Mouse (Mus musculus): ENCODE results near the gene Tex26. TPM values are rescaled to one million over a fixed set of nuclear protein-coding genes. Genes with fewer than 3 reads are reported as not detected.

Tex26 gene
- polyA plus RNA-seq, 1 experiment from 2014 or later: not detected

DNA sequence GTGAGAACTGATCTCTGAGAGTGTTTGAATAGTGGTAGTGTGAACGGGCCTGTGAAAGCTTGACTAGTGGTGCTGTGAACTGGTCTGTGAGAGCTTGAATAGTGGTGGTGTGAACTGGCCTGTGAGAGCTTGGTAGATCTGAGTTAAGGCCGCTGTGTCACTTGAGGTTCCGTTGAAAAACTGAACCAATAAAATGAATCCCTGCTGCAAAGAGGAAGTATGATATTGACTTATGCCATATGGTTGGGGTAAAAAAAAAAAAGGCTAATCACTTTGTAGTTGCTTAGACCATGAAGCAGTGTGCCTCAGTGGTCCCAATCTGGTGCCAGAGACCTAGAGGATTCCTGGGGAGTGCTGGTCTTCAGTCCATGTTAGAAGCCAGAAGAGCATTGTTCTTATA is 30.0 kb upstream of the Tex26 start:
- no peak for ATAC-seq (ENCODE audit: low read depth)
- WGBS (ENCODE audit: insufficient replicate concordance): 48% methylated on average over 3 of the region's 3 CpGs
- H3K9ac ChIP-seq (ENCODE audit: low read depth, low read length): no peak overlapping the region
- no peak overlapping the region for H3K27ac ChIP-seq (ENCODE audit: low read length)
- H3K4me2 ChIP-seq (ENCODE audit: low read depth, low read length): no peak overlapping the region
- no peak overlapping the region for H3K4me3 ChIP-seq (ENCODE audit: low read depth, low read length)
- H3K4me1 ChIP-seq (ENCODE audit: control insufficient read depth, low read depth, low read length): no peaks in the 10 kb centered on the region
- peaks cover 12% of the 10 kb centered on the region for H3K27me3 ChIP-seq (ENCODE audit: control insufficient read depth, insufficient read depth, low read depth, low read length)
- no peaks in the 10 kb centered on the region for H3K36me3 ChIP-seq (ENCODE audit: control insufficient read depth, insufficient read depth)
- no peaks in the 10 kb centered on the region for H3K9me3 ChIP-seq (replicated peaks; ENCODE audit: control insufficient read depth, low read length)

DNA sequence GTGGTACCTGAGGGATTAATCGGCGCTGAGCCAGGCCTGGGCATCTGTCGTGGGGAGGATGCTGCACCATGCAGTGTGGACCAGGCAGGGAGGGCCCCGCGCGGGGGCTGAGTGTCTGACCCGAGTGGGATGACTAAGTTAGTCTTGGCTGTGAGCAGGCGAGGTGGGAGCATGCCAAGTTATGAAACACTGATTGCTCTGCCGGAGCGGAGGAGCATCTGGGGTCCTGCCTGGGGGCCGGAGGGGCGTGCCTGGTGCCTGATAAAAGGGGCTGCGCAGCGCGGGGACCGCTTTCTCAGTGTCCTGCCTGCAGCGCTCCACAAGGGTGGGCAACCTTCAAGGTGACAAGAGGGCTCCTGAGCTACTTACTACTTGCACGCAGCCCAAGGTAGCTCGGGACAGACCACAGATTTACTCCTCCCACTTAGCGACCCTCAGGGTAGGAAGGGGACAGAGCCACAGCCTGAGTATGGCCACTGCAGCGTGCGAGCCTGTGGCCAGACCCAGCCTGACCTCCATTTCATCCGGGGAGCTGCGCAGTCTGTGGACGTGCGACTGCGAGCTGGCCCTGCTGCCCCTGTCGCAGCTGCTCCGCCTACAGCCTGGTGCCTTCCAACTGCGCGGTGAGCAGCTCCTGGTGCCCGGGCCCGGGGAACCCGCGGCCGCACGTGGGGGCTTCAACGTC is 27.8 kb upstream of the Tex26 start, which contains the start of gene Medag:
Medag (plus strand) TSS at position 241 of the 685 bp plus-strand sequence.
- WGBS (ENCODE audit: insufficient replicate concordance): 10% methylated on average over 38 of the region's 38 CpGs
- Histone ChIP-seq H3K4me1 (ENCODE audit: control insufficient read depth, low read depth, low read length) (no peaks in the 10 kb centered on the region), H3K27me3 (ENCODE audit: control insufficient read depth, insufficient read depth, low read depth, low read length) (peaks cover 12% of the 10 kb centered on the region), H3K4me3 (ENCODE audit: low read depth, low read length) (no peak within 1 kb of the TSS), H3K9ac (ENCODE audit: low read depth, low read length) (no peak within 1 kb of the TSS), H3K4me2 (ENCODE audit: low read depth, low read length) (peak within 1 kb of the TSS; percentile 32), H3K27ac (ENCODE audit: low read length) (no peak within 1 kb of the TSS), H3K9me3 (replicated peaks; ENCODE audit: control insufficient read depth, low read length) (no peaks in the 10 kb centered on the region), H3K36me3 (ENCODE audit: control insufficient read depth, insufficient read depth) (no peaks in the 10 kb centered on the region)
- ATAC-seq (ENCODE audit: low read depth): peak; percentile 27; the same call in 1 of the 2 replicates

DNA sequence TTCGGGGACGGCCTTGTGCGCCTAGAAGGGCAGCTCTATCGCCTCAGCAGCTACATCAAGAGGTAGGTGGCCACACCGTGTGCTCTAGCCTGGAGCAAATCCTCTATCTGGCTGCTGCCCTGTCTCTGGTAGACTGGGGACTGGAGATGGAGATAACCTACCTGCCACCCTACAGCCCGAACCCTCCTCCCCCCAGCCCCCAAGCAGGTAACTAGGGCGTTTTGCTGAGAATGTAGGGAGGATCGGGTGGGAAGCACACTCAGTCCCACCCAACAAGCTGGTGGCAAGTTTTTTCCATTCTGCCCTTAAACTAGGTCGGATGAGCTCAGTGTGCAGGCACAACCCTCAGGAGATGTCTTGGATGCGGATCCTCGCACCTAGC is 27.3 kb upstream of the Tex26 start:
- Histone ChIP-seq H3K36me3 (ENCODE audit: control insufficient read depth, insufficient read depth) (no peaks in the 10 kb centered on the region), H3K27ac (ENCODE audit: low read length) (no peak overlapping the region), H3K4me3 (ENCODE audit: low read depth, low read length) (no peak overlapping the region), H3K4me2 (ENCODE audit: low read depth, low read length) (peak overlapping the region; percentile 32), H3K9ac (ENCODE audit: low read depth, low read length) (no peak overlapping the region), H3K4me1 (ENCODE audit: control insufficient read depth, low read depth, low read length) (no peaks in the 10 kb centered on the region), H3K9me3 (replicated peaks; ENCODE audit: control insufficient read depth, low read length) (no peaks in the 10 kb centered on the region), H3K27me3 (ENCODE audit: control insufficient read depth, insufficient read depth, low read depth, low read length) (peaks cover 12% of the 10 kb centered on the region)
- ATAC-seq (ENCODE audit: low read depth): no peak
- WGBS (ENCODE audit: insufficient replicate concordance): 24% methylated on average over 11 of the region's 11 CpGs

DNA sequence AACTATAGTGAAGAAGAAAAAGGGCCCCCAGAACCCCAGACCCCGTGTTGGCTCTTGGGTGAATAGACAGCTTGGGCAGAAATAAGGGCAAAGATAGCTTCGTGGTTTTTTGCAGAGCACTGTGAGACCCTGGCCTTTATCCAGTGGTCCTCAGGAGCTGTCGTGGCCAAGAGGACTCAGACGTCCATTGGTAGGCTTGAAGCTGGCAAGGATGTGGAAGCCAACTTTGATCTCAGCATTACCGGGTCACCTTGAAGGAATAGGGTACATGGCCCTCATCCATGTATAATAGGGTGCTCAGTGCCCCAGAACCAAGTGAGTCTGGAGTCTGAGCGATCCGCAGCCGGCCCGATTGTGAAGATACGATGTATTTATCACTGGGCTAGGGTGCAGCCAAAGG is 26.8 kb upstream of the Tex26 start:
- H3K27ac ChIP-seq (ENCODE audit: low read length): no peak overlapping the region
- 64% methylated on average over 10 of the region's 10 CpGs for WGBS (ENCODE audit: insufficient replicate concordance)
- no peaks in the 10 kb centered on the region for H3K36me3 ChIP-seq (ENCODE audit: control insufficient read depth, insufficient read depth)
- ATAC-seq (ENCODE audit: low read depth): no peak
- peaks cover 12% of the 10 kb centered on the region for H3K27me3 ChIP-seq (ENCODE audit: control insufficient read depth, insufficient read depth, low read depth, low read length)
- H3K9ac ChIP-seq (ENCODE audit: low read depth, low read length): no peak overlapping the region
- no peaks in the 10 kb centered on the region for H3K9me3 ChIP-seq (replicated peaks; ENCODE audit: control insufficient read depth, low read length)
- no peak overlapping the region for H3K4me2 ChIP-seq (ENCODE audit: low read depth, low read length)
- no peaks in the 10 kb centered on the region for H3K4me1 ChIP-seq (ENCODE audit: control insufficient read depth, low read depth, low read length)
- no peak overlapping the region for H3K4me3 ChIP-seq (ENCODE audit: low read depth, low read length)

GRCm38 (mm10) chr5:149414369-149415167 is 24.9 kb upstream of the Tex26 start:
- Histone ChIP-seq H3K9me3 (replicated peaks; ENCODE audit: control insufficient read depth, low read length) (no peaks in the 10 kb centered on the region), H3K36me3 (ENCODE audit: control insufficient read depth, insufficient read depth) (no peaks in the 10 kb centered on the region), H3K27ac (ENCODE audit: low read length) (no peak overlapping the region), H3K4me3 (ENCODE audit: low read depth, low read length) (no peak overlapping the region), H3K27me3 (ENCODE audit: control insufficient read depth, insufficient read depth, low read depth, low read length) (peaks cover 12% of the 10 kb centered on the region), H3K4me2 (ENCODE audit: low read depth, low read length) (no peak overlapping the region), H3K4me1 (ENCODE audit: control insufficient read depth, low read depth, low read length) (no peaks in the 10 kb centered on the region), H3K9ac (ENCODE audit: low read depth, low read length) (no peak overlapping the region)
- WGBS (ENCODE audit: insufficient replicate concordance): 41% methylated on average over 9 of the region's 9 CpGs
- no peak for ATAC-seq (ENCODE audit: low read depth)

- ATAC-seq (ENCODE audit: low read depth): no peak
- peaks cover 4% of the 10 kb centered on the region for H3K27me3 ChIP-seq (ENCODE audit: control insufficient read depth, insufficient read depth, low read depth, low read length)
- no peaks in the 10 kb centered on the region for H3K36me3 ChIP-seq (ENCODE audit: control insufficient read depth, insufficient read depth)
- H3K4me3 ChIP-seq (ENCODE audit: low read depth, low read length): no peak overlapping the region
- H3K9me3 ChIP-seq (replicated peaks; ENCODE audit: control insufficient read depth, low read length): no peaks in the 10 kb centered on the region
- 77% methylated on average over 4 of the region's 4 CpGs for WGBS (ENCODE audit: insufficient replicate concordance)
- no peaks in the 10 kb centered on the region for H3K4me1 ChIP-seq (ENCODE audit: control insufficient read depth, low read depth, low read length)
- H3K4me2 ChIP-seq (ENCODE audit: low read depth, low read length): no peak overlapping the region
- H3K9ac ChIP-seq (ENCODE audit: low read depth, low read length): no peak overlapping the region
- no peak overlapping the region for H3K27ac ChIP-seq (ENCODE audit: low read length)
Observed at GRCm38 (mm10) chr5:149417381-149417780, 22.1 kb upstream of the Tex26 start.

DNA sequence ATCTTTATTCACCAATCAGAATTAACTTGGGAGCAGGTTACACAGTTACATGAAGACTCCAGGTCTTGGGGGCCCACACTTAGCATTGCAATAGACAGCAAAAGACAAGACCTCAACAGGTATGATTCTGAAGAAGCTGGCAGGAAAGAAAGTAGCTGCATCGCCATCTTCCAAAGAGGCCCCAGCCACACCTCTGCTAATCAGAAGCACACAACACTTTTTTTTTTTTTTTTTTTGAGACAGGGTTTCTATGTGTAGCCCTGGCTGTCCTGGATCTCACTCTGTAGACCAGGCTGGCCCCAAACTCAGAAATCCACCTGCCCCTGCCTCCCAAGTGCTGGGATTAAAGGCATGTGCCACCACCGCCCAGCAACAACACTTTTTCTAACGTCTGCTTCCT is 12.9 kb upstream of the Tex26 start:
- Histone ChIP-seq H3K9me3 (replicated peaks; ENCODE audit: control insufficient read depth, low read length) (no peaks in the 10 kb centered on the region), H3K27me3 (ENCODE audit: control insufficient read depth, insufficient read depth, low read depth, low read length) (no peaks in the 10 kb centered on the region; the same call in 1 of the 2 replicates), H3K4me2 (ENCODE audit: low read depth, low read length) (no peak overlapping the region), H3K4me3 (ENCODE audit: low read depth, low read length) (no peak overlapping the region), H3K9ac (ENCODE audit: low read depth, low read length) (no peak overlapping the region), H3K27ac (ENCODE audit: low read length) (no peak overlapping the region), H3K36me3 (ENCODE audit: control insufficient read depth, insufficient read depth) (no peaks in the 10 kb centered on the region), H3K4me1 (ENCODE audit: control insufficient read depth, low read depth, low read length) (peaks cover 12% of the 10 kb centered on the region)
- no peak for ATAC-seq (ENCODE audit: low read depth)
- 46% methylated on average over 3 of the region's 3 CpGs for WGBS (ENCODE audit: insufficient replicate concordance)

GRCm38 (mm10) chr5:149427277-149428060 is 12.0 kb upstream of the Tex26 start:
- Histone ChIP-seq H3K4me1 (ENCODE audit: control insufficient read depth, low read depth, low read length) (peaks cover 12% of the 10 kb centered on the region), H3K27ac (ENCODE audit: low read length) (no peak overlapping the region), H3K4me2 (ENCODE audit: low read depth, low read length) (no peak overlapping the region), H3K9me3 (replicated peaks; ENCODE audit: control insufficient read depth, low read length) (no peaks in the 10 kb centered on the region), H3K4me3 (ENCODE audit: low read depth, low read length) (no peak overlapping the region), H3K36me3 (ENCODE audit: control insufficient read depth, insufficient read depth) (no peaks in the 10 kb centered on the region), H3K27me3 (ENCODE audit: control insufficient read depth, insufficient read depth, low read depth, low read length) (no peaks in the 10 kb centered on the region), H3K9ac (ENCODE audit: low read depth, low read length) (no peak overlapping the region)
- WGBS (ENCODE audit: insufficient replicate concordance): 73% methylated on average over 8 of the region's 8 CpGs
- no peak for ATAC-seq (ENCODE audit: low read depth)
